In the genomic region with DNA sequence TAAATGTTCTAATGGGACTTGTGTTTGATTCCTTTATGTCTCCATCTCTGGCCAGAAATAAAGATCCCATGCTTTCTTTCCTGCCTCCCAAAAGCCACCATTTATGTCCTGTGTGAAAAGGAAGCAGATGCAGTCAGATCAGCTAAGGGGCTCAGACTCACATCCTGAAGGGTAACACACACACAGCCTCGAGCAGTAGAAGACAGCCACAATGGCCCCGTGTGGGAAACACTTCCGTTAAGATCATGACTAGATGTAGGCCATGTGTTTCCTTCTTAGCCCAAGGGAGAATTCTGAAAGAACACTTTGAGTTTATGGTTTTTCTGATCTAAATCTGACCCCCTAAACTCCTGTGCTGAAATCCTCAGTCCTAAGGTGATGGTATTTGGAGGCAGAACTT, we compare ENCODE assay signal across 15 mouse cellular contexts.
"Had no signal": no experiment of that assay in that cellular context is flagged by ENCODE, and none has a peak within 500 bp of the region (broad histone marks: within the 10 kb centered on the region; RNA-seq: fewer than 3 reads in every experiment).

No protein-coding gene starts in this region.

- H3K27ac ChIP-seq: liver, embryonic 13.5 days; liver, embryonic 15.5 days; lung, embryonic 15.5 days; midbrain, embryonic 13.5 days; midbrain, embryonic 15.5 days; neural tube, embryonic 12.5 days; stomach, embryonic 15.5 days; stomach, postnatal 0 days had no signal

- H3K36me3 ChIP-seq: liver, embryonic 13.5 days; liver, embryonic 15.5 days; lung, embryonic 15.5 days; midbrain, embryonic 13.5 days; midbrain, embryonic 15.5 days; neural tube, embryonic 12.5 days; stomach, embryonic 15.5 days had no signal

- H3K27me3 ChIP-seq: liver, embryonic 13.5 days; liver, embryonic 15.5 days; lung, embryonic 15.5 days; midbrain, embryonic 13.5 days; midbrain, embryonic 15.5 days; stomach, embryonic 15.5 days had no signal

- H3K4me3 ChIP-seq: liver, embryonic 13.5 days; liver, embryonic 15.5 days; lung, embryonic 15.5 days; megakaryocyte, embryonic 14.5 days; midbrain, embryonic 13.5 days; midbrain, embryonic 15.5 days; neural tube, embryonic 12.5 days; stomach, embryonic 15.5 days had no signal

- H3K4me1 ChIP-seq: liver, embryonic 15.5 days; midbrain, embryonic 13.5 days; midbrain, embryonic 15.5 days; neural tube, embryonic 12.5 days; stomach, embryonic 15.5 days had no signal

- DNase-seq: liver, embryonic 13.5 days; liver, postnatal 0 days; lung, adult 2 months; lung, postnatal 4 days; right cerebral cortex, postnatal 14 days; thymus, postnatal 4 days had no signal

- ATAC-seq: liver, postnatal 0 days; lung, postnatal 0 days; midbrain, embryonic 13.5 days; midbrain, embryonic 15.5 days had no signal
